Mouse (Mus musculus): Measurements from ENCODE around the gene Il27ra. TPM values are rescaled to one million over a fixed set of nuclear protein-coding genes. Genes with fewer than 3 reads are reported as not detected.
"Not testable (repeated sequence)": the region's sequence is repeated elsewhere in the genome, so short reads cannot be mapped to it uniquely, and the experiment has no call there.

Gene Il27ra
- polyA plus RNA-seq, 1 experiment from 2014 or later, result 1.4 TPM

DNA sequence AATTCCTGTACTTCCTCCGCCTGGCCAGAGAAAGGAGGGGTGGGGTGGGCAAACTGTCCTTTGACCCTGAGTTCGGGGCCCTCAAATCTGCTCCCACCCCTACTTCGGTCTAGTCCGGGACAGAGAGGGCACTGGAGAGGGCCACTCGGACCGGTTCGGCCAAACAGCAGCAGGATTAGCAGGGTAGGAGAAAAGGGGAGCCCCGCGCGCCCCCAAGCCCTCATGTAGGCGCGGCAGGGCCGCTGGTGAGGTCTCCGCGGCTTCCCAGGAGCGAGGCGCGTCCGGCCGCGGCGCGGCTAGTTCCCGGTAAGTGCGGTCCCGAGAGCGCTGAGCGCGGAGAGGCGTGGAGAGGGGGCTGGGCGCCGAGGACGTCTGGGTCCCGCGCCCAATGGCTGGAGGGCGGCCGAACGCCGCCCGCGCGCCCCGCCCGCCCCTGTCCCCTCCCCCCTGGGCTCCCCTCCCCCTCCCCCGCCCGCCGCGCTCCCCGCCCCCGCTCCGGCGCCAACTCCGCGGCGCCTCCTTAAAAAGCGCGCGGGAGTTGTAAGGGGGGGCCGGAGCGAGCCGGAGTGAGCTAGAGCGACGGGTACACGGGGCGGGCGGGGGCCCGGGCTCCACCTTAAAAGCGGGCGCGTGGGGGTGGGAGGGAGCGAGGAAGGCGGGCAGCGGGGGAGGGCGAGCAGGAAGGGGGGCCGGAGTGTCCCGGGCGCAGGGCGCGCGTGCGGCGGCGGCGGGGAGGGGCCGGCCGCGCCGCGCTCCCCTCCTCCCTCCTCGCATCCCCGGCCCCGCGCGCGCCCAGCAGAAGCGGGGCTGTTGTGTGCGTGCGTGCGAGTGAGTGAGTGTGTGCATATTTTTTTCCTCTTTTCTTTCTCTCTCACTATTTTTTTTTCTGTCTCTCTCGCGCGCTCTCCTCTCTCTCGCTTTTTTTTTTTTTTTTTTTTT lies 45.6 kb downstream of the Il27ra start:
- peaks cover 34% of the 10 kb centered on the region for H3K4me1 ChIP-seq
- under 1% methylated on average over 50 of the region's 103 CpGs for WGBS
- peak overlapping the region; percentile 82 for H3K4me3 ChIP-seq
- peaks cover 63% of the 10 kb centered on the region for H3K36me3 ChIP-seq
- H3K27ac ChIP-seq, result peak overlapping the region; percentile 95
- no peaks in the 10 kb centered on the region for H3K9me3 ChIP-seq
- DNase-seq (ENCODE audit: low spot score), result peak; percentile 94
- H3K27me3 ChIP-seq (ENCODE audit: insufficient read depth, poor library complexity, severe bottlenecking), result peaks cover 27% of the 10 kb centered on the region

DNA sequence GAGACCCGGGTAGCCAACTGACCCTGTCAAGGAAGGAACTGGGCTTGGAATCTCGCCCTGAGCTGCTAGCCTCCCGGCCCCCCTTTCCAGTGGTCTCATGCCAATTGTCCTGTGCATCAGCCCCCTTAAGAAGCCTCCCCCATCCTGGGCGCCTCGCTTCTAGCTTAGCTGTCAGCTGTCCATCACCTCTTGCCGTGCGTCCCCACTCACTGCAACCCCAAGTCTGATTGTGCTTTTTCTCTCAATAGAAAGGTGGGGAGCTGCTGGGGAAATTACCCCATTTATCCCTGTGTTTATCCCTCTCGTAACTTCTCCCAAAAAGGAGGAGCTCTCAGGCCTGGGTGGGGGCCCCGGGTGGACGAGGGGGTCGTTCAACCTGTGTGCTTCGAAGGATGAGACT lies 46.4 kb downstream of the Il27ra start:
- Histone ChIP-seq H3K9me3 (no peaks in the 10 kb centered on the region), H3K36me3 (peaks cover 63% of the 10 kb centered on the region), H3K27me3 (ENCODE audit: insufficient read depth, poor library complexity, severe bottlenecking) (peaks cover 19% of the 10 kb centered on the region), H3K4me1 (peaks cover 27% of the 10 kb centered on the region), H3K4me3 (peak overlapping the region; percentile 82), H3K27ac (peak overlapping the region; percentile 95; the same call in 1 of the 2 replicates)
- DNase-seq (ENCODE audit: low spot score), result no peak
- WGBS, result 17% methylated on average over 12 of the region's 12 CpGs

DNA sequence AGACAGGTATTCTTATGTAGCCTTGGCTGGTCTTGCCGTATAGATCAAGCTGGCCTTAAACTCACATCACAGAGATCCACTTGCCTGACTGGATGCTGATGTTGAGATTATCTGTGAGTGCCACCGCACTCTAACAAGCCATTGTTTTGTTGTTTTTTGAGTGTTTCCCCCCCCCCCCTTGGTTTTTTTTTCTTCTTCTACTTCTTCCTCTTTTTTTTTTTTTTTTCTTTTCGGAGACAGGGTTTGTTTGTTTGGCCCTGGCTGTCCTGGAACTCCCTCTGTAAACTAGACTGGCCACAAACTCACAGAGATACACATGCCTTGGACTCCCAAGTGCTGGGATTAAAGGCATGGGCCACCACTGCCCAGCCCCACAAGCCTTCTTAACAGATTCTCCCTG lies 48.4 kb downstream of the Il27ra start:
- H3K4me1 ChIP-seq, result peaks cover 17% of the 10 kb centered on the region
- no peak for DNase-seq (ENCODE audit: low spot score)
- H3K36me3 ChIP-seq, result peaks cover 63% of the 10 kb centered on the region
- no peak overlapping the region for H3K27ac ChIP-seq
- no peaks in the 10 kb centered on the region; the same call in 1 of the 2 replicates for H3K27me3 ChIP-seq (ENCODE audit: insufficient read depth, poor library complexity, severe bottlenecking)
- 68% methylated on average over 3 of the region's 3 CpGs for WGBS
- H3K9me3 ChIP-seq, result no peaks in the 10 kb centered on the region
- H3K4me3 ChIP-seq, result no peak overlapping the region

DNA sequence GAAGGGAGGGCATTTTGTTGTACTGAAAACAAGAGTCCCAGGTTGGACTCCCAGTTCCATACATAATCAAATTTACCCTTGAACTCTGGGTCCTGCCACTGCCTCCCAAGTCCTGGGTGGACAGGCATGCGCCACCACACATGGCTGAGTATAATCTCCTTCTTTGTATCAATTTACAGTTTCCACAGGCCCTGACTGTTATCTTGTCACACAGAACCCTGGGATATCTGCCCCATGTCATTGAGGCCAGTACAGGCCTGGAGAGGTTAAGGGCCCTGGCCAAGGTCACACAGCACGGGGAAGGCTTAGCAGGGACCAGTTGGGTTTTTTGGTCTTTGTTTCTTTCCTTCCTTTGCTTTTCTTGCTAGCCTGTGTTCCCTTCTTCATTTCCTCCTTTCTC lies 49.9 kb downstream of the Il27ra start:
- no peaks in the 10 kb centered on the region for H3K9me3 ChIP-seq
- peaks cover 77% of the 10 kb centered on the region for H3K36me3 ChIP-seq
- H3K4me1 ChIP-seq, result peaks cover 9% of the 10 kb centered on the region
- no peak overlapping the region for H3K27ac ChIP-seq
- no peaks in the 10 kb centered on the region for H3K27me3 ChIP-seq (ENCODE audit: insufficient read depth, poor library complexity, severe bottlenecking)
- WGBS, result 60% methylated on average over 2 of the region's 2 CpGs
- H3K4me3 ChIP-seq, result no peak overlapping the region
- no peak for DNase-seq (ENCODE audit: low spot score)

- Histone ChIP-seq H3K4me3 (no peak overlapping the region), H3K27ac (no peak overlapping the region), H3K9me3 (no peaks in the 10 kb centered on the region), H3K27me3 (ENCODE audit: insufficient read depth, poor library complexity, severe bottlenecking) (no peaks in the 10 kb centered on the region), H3K36me3 (peaks cover 93% of the 10 kb centered on the region), H3K4me1 (no peaks in the 10 kb centered on the region)
- DNase-seq (ENCODE audit: low spot score), result no peak
- 93% methylated on average over 14 of the region's 14 CpGs for WGBS
Measured at GRCm38 (mm10) chr8:83990170-83990569, 52.2 kb downstream of the Il27ra start.

DNA sequence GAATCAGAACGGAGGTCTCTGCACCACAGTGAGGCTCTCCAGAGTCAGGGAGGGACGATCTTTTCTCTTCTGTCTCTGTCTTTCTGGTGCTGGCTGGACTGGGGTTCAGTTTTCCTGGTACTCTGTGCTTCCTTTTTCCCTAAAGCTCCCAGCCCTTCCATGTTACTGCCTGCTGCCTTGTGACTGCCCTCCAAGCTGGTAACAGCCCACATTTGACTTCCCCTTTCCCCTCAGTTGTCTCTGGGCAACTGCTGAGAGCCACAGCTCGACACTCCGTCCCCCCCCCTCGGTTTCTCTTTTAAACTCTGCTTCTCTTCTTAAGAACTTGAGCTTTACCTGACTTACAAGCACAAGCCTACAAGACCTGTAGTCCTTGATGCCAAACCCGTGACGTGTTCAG lies 53.1 kb downstream of the Il27ra start:
- DNase-seq (ENCODE audit: low spot score), result no peak
- 88% methylated on average over 7 of the region's 7 CpGs for WGBS
- no peak overlapping the region for H3K27ac ChIP-seq
- H3K36me3 ChIP-seq, result peaks cover 93% of the 10 kb centered on the region
- no peaks in the 10 kb centered on the region for H3K4me1 ChIP-seq
- H3K4me3 ChIP-seq, result no peak overlapping the region
- H3K9me3 ChIP-seq, result no peaks in the 10 kb centered on the region
- no peaks in the 10 kb centered on the region for H3K27me3 ChIP-seq (ENCODE audit: insufficient read depth, poor library complexity, severe bottlenecking)

DNA sequence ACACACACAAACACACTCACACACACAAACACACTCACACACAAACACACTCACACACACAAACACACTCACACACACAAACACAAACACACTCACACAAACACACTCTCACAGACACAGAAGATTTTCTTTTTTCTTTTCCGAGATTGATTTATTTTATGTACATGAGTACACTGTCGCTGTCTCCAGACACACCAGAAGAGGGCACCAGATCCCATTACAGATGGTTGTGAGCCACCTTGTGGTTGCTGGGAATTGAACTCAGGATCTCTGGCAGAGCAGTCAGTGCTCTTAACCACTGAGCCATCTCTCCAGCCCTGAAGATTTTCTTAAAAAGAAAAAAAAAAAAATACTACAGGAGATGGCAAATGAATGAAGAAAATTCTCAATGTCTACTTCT lies 59.2 kb downstream of the Il27ra start:
- not testable (repeated sequence) for H3K27me3 ChIP-seq (ENCODE audit: insufficient read depth, poor library complexity, severe bottlenecking); DNase-seq (ENCODE audit: low spot score); H3K4me3 ChIP-seq; H3K9me3 ChIP-seq; H3K27ac ChIP-seq
- peaks cover 26% of the 10 kb centered on the region for H3K4me1 ChIP-seq
- H3K36me3 ChIP-seq, result peaks cover 92% of the 10 kb centered on the region
- 93% methylated on average over 2 of the region's 2 CpGs for WGBS

GRCm38 (mm10) chr8:83982449-83982848 lies 59.9 kb downstream of the Il27ra start:
- H3K4me1 ChIP-seq, result peaks cover 33% of the 10 kb centered on the region
- DNase-seq (ENCODE audit: low spot score), result no peak
- no peak overlapping the region for H3K4me3 ChIP-seq
- H3K36me3 ChIP-seq, result peaks cover 86% of the 10 kb centered on the region
- H3K27ac ChIP-seq, result no peak overlapping the region
- no peaks in the 10 kb centered on the region for H3K9me3 ChIP-seq
- H3K27me3 ChIP-seq (ENCODE audit: insufficient read depth, poor library complexity, severe bottlenecking), result no peaks in the 10 kb centered on the region
- WGBS, result 70% methylated on average over 4 of the region's 4 CpGs

DNA sequence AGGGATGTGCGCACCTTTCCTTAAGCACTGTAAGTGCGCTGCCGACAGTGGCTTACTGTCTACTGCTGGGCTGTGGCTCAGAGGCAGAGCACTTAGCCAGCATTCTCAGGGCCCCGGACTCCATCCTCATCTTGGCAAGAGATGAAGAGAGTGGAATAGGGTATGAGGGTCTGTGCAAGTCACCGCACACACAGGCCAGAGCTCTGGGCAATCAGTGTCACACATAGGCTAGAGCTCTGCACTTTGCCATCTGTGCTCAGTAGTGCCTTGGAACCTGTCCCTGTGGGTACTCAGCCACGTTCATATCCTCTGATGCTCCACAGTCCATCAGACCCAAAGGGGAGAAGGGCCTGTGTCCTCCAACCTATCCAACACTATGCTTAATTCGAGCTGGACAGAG lies 60.9 kb downstream of the Il27ra start:
- Histone ChIP-seq H3K27me3 (ENCODE audit: insufficient read depth, poor library complexity, severe bottlenecking) (no peaks in the 10 kb centered on the region), H3K9me3 (no peaks in the 10 kb centered on the region), H3K4me1 (peaks cover 43% of the 10 kb centered on the region), H3K36me3 (peaks cover 76% of the 10 kb centered on the region), H3K27ac (no peak overlapping the region), H3K4me3 (no peak overlapping the region)
- no peak for DNase-seq (ENCODE audit: low spot score)
- 95% methylated on average over 7 of the region's 7 CpGs for WGBS

GRCm38 (mm10) chr8:83980845-83981244 lies 61.5 kb downstream of the Il27ra start:
- Histone ChIP-seq H3K36me3 (peaks cover 70% of the 10 kb centered on the region), H3K4me1 (peaks cover 48% of the 10 kb centered on the region), H3K27me3 (ENCODE audit: insufficient read depth, poor library complexity, severe bottlenecking) (no peaks in the 10 kb centered on the region), H3K27ac (peak overlapping the region; percentile 73), H3K4me3 (no peak overlapping the region), H3K9me3 (no peaks in the 10 kb centered on the region)
- WGBS, result 79% methylated on average over 8 of the region's 8 CpGs
- no peak for DNase-seq (ENCODE audit: low spot score)

MicroRNAs within 50 kb of the gene (microRNA counts, 519-probe panel; counts per million panel counts)
- microRNA mmu-miR-1199 (not detected), microRNA mmu-miR-709 (2,571 counts per million, percentile 6 among the panel's probes with 10 or more counts)

Small RNA genes within 50 kb of the gene (microRNA-seq; reads per million reads assigned to microRNA genes)
- gene Mir1199 (3.8 reads per million, percentile 10 among the genes with 10 or more reads in this experiment), gene Mir709 (not detected), gene Mir8111 (4.3 reads per million, percentile 12 among the genes with 10 or more reads in this experiment)

Other genes starting within 250 kb of the Il27ra start
- 8.5 and 12.0 TPM in 2 replicates for gene Adgrl1, start 142.5 kb downstream of the Il27ra start, polyA plus RNA-seq (2016; fragmentation: Nextera tagmentation; extraction: Ambion mirVana)
- 0.41 and 0.86 TPM in 2 replicates for gene Gm10644, start 87.4 kb downstream of the Il27ra start, polyA plus RNA-seq (2016; fragmentation: Nextera tagmentation; extraction: Ambion mirVana)
- gene Asf1b, start 87.1 kb downstream of the Il27ra start, polyA plus RNA-seq (2016; fragmentation: Nextera tagmentation; extraction: Ambion mirVana), result 71.5 and 80.8 TPM in 2 replicates
- gene Prkaca, start 69.6 kb downstream of the Il27ra start, polyA plus RNA-seq (2016; fragmentation: Nextera tagmentation; extraction: Ambion mirVana), result 157 and 160 TPM in 2 replicates
- 5.0 and 10.7 TPM in 2 replicates for gene Samd1, start 44.9 kb downstream of the Il27ra start, polyA plus RNA-seq (2016; fragmentation: Nextera tagmentation; extraction: Ambion mirVana)
- 0.27 and 0.95 TPM in 2 replicates for gene 1700067K01Rik, start 41.1 kb downstream of the Il27ra start, polyA plus RNA-seq (2016; fragmentation: Nextera tagmentation; extraction: Ambion mirVana)
- 0.30 and 0.80 TPM in 2 replicates for gene 2210011C24Rik, start 30.4 kb downstream of the Il27ra start, polyA plus RNA-seq (2016; fragmentation: Nextera tagmentation; extraction: Ambion mirVana)
- gene Palm3, start 21.1 kb downstream of the Il27ra start, polyA plus RNA-seq (2016; fragmentation: Nextera tagmentation; extraction: Ambion mirVana), result 4.9 and 7.4 TPM in 2 replicates
- 0.67 TPM in 1 of 2 replicates, not detected in the other for gene Rln3, start 2.4 kb upstream of the Il27ra start, polyA plus RNA-seq (2016; fragmentation: Nextera tagmentation; extraction: Ambion mirVana)
- 1.0 and 1.4 TPM in 2 replicates for gene Gm10643, start 22.5 kb upstream of the Il27ra start, polyA plus RNA-seq (2016; fragmentation: Nextera tagmentation; extraction: Ambion mirVana)
- 6.5 and 7.3 TPM in 2 replicates for gene Rfx1, start 24.2 kb upstream of the Il27ra start, polyA plus RNA-seq (2016; fragmentation: Nextera tagmentation; extraction: Ambion mirVana)
- gene Dcaf15, start 62.2 kb upstream of the Il27ra start, polyA plus RNA-seq (2016; fragmentation: Nextera tagmentation; extraction: Ambion mirVana), result 10.4 and 14.2 TPM in 2 replicates
- 0.05 and 0.10 TPM in 2 replicates for gene Podnl1, start 83.4 kb upstream of the Il27ra start, polyA plus RNA-seq (2016; fragmentation: Nextera tagmentation; extraction: Ambion mirVana)
- gene Cc2d1a, start 105.3 kb upstream of the Il27ra start, polyA plus RNA-seq (2016; fragmentation: Nextera tagmentation; extraction: Ambion mirVana), result 19.5 and 19.7 TPM in 2 replicates
- 0.79 and 1.5 TPM in 2 replicates for gene 4930432K21Rik, start 105.4 kb upstream of the Il27ra start, polyA plus RNA-seq (2016; fragmentation: Nextera tagmentation; extraction: Ambion mirVana)
- 1.2 and 2.3 TPM in 2 replicates for gene Nanos3, start 142.6 kb upstream of the Il27ra start, polyA plus RNA-seq (2016; fragmentation: Nextera tagmentation; extraction: Ambion mirVana)
- 14.4 and 17.5 TPM in 2 replicates for gene Zswim4, start 194.5 kb upstream of the Il27ra start, polyA plus RNA-seq (2016; fragmentation: Nextera tagmentation; extraction: Ambion mirVana)
- gene D8Ertd738e, start 207.1 kb upstream of the Il27ra start, polyA plus RNA-seq (2016; fragmentation: Nextera tagmentation; extraction: Ambion mirVana), result 353 and 374 TPM in 2 replicates
- 60.5 and 74.9 TPM in 2 replicates for gene Mri1, start 214.7 kb upstream of the Il27ra start, polyA plus RNA-seq (2016; fragmentation: Nextera tagmentation; extraction: Ambion mirVana)
- gene Ccdc130, start 227.8 kb upstream of the Il27ra start, polyA plus RNA-seq (2016; fragmentation: Nextera tagmentation; extraction: Ambion mirVana), result 18.8 and 20.8 TPM in 2 replicates

All from heart, embryonic 10.5 days (tissue).